Mouse (Mus musculus) intestine, embryonic 14.5 days (tissue): ENCODE measurements around the gene Celf2. TPM values are rescaled to one million over a fixed set of nuclear protein-coding genes. Genes with fewer than 3 reads are reported as not detected.

Experiments
- ATAC-seq: fragments of 200-750 bp; cut with Nextera tagmentation; replicated peaks from 2 replicates; pipeline ENCODE4 v1.8.0; 2017; ENCODE audit warnings: low read depth, moderate number of reproducible peaks, moderate TSS enrichment, moderate library complexity; ENCODE audit not compliant: low FRiP score, low TSS enrichment
- DNase-seq: peaks from one replicate; pipeline ENCODE4 v3.0.0-alpha.2; 2018; ENCODE audit warnings: low spot score
- H3K27ac ChIP-seq: fragments of 300-500 bp; sonication (generic); 2 replicates; pipeline ENCODE4 v1.5.1; 2014; ENCODE audit warnings: low read depth, mild to moderate bottlenecking, control low read depth
- H3K27me3 ChIP-seq: fragments of 300-500 bp; sonication (generic); replicated peaks from 2 replicates; pipeline ENCODE4 v1.6.1; 2014; ENCODE audit warnings: low read length, control low read depth; ENCODE audit not compliant: control insufficient read depth, insufficient read depth
- H3K36me3 ChIP-seq: fragments of 300-500 bp; sonication (generic); 2 replicates; pipeline ENCODE4 v1.6.1; 2014; ENCODE audit warnings: low read length, control low read depth; ENCODE audit not compliant: control insufficient read depth, insufficient read depth
- H3K4me1 ChIP-seq: fragments of 300-500 bp; sonication (generic); replicated peaks from 2 replicates; pipeline ENCODE4 v1.6.1; 2014; ENCODE audit warnings: low read length, control low read depth, mixed read lengths; ENCODE audit not compliant: control insufficient read depth, insufficient read depth
- H3K4me2 ChIP-seq: fragments of 300-500 bp; sonication (generic); 2 replicates; pipeline ENCODE4 v1.6.1; 2014; ENCODE audit warnings: low read length
- H3K4me3 ChIP-seq: fragments of 300-500 bp; sonication (generic); 2 replicates; pipeline ENCODE4 v1.5.1; 2014; ENCODE audit warnings: low read depth, low read length, control low read depth, mixed read lengths
- H3K9ac ChIP-seq: fragments of 300-500 bp; sonication (generic); 2 replicates; pipeline ENCODE4 v1.6.1; 2014; ENCODE audit warnings: mild to moderate bottlenecking, low read length
- H3K9me3 ChIP-seq: fragments of 300-500 bp; sonication (generic); 2 replicates; pipeline ENCODE4 v1.6.1; 2016; ENCODE audit warnings: low read length, control low read depth; ENCODE audit not compliant: control insufficient read depth
- WGBS: fragments of 180-500 bp; shearing (Covaris S2); extraction: QIAGEN DNeasy Blood & Tissue Kit; methylation state at CpG from one replicate; pipeline ENCODE4 v1.1.7; 2014; 5-methylcytosine and 5-hydroxymethylcytosine counted together
- polyA plus RNA-seq: library from polyadenylated mRNA; unstranded; fragments of >200 nt; fragmentation: Nextera tagmentation; extraction: Ambion mirVana; gene quantifications from 2 replicates; pipeline ENCODE4 v1.2.1, GENCODE M21; 2014

The Celf2 gene
- polyA plus RNA-seq, 1 experiment from 2014 or later, result 53.5 TPM

- 13% methylated on average over 17 of the region's 17 CpGs for WGBS
- Histone ChIP-seq H3K9ac (peak overlapping the region; percentile 39), H3K27ac (0 out of 2 replicates have a peak overlapping the region, but pooled peaks have one; percentile 7), H3K36me3 (no peaks in the 10 kb centered on the region), H3K4me2 (peak overlapping the region; percentile 78), H3K4me3 (peak overlapping the region; percentile 33), H3K27me3 (no peaks in the 10 kb centered on the region), H3K4me1 (peaks cover 22% of the 10 kb centered on the region), H3K9me3 (no peaks in the 10 kb centered on the region)
- ATAC-seq (peak; percentile 54), DNase-seq (peak; percentile 53)
These were observed 787.6 kb downstream of the Celf2 start for GRCm38 (mm10) chr2:6721460-6722401.

- H3K27ac ChIP-seq, result 0 out of 2 replicates have a peak overlapping the region, but pooled peaks have one; percentile 7
- ATAC-seq (peak; percentile 87), DNase-seq (peak; percentile 59)
- H3K36me3 ChIP-seq, result no peaks in the 10 kb centered on the region
- peak overlapping the region; percentile 33 for H3K4me3 ChIP-seq
- H3K4me2 ChIP-seq, result peak overlapping the region; percentile 78
- H3K9ac ChIP-seq, result peak overlapping the region; percentile 39; the same call in 1 of the 2 replicates
- WGBS, result 17% methylated on average over 11 of the region's 11 CpGs
- H3K4me1 ChIP-seq, result peaks cover 22% of the 10 kb centered on the region
- no peaks in the 10 kb centered on the region for H3K27me3 ChIP-seq
- H3K9me3 ChIP-seq, result no peaks in the 10 kb centered on the region
These were observed 788.5 kb downstream of the Celf2 start for GRCm38 (mm10) chr2:6720753-6721459.

- H3K36me3 ChIP-seq, result no peaks in the 10 kb centered on the region
- no peak overlapping the region for H3K4me3 ChIP-seq
- H3K27ac ChIP-seq, result no peak overlapping the region
- no peak for DNase-seq
- ATAC-seq, result no peak
- H3K4me1 ChIP-seq, result peaks cover 22% of the 10 kb centered on the region
- H3K4me2 ChIP-seq, result no peak overlapping the region
- H3K9me3 ChIP-seq, result no peaks in the 10 kb centered on the region
- H3K27me3 ChIP-seq, result no peaks in the 10 kb centered on the region
- no peak overlapping the region for H3K9ac ChIP-seq
These were observed 790.5 kb downstream of the Celf2 start for GRCm38 (mm10) chr2:6718864-6719263.

- H3K36me3 ChIP-seq, result no peaks in the 10 kb centered on the region
- DNase-seq (no peak), ATAC-seq (no peak)
- H3K9me3 ChIP-seq, result no peaks in the 10 kb centered on the region
- H3K4me3 ChIP-seq, result no peak overlapping the region
- H3K27ac ChIP-seq, result no peak overlapping the region
- no peak overlapping the region for H3K9ac ChIP-seq
- WGBS, result 66% methylated on average over 3 of the region's 3 CpGs
- H3K4me1 ChIP-seq, result peaks cover 22% of the 10 kb centered on the region
- no peak overlapping the region for H3K4me2 ChIP-seq
- H3K27me3 ChIP-seq, result no peaks in the 10 kb centered on the region
These were observed 791.4 kb downstream of the Celf2 start for GRCm38 (mm10) chr2:6717953-6718352.

- WGBS, result 89% methylated on average over 3 of the region's 3 CpGs
- H3K9ac ChIP-seq, result no peak overlapping the region
These were observed 793.8 kb downstream of the Celf2 start for GRCm38 (mm10) chr2:6715562-6715961.

GRCm38 (mm10) chr2:6713529-6713928 lies 795.8 kb downstream of the Celf2 start:
- no peak for DNase-seq

More at GRCm38 (mm10) chr2:6715562-6715961, 793.8 kb downstream of the Celf2 start:
- Histone ChIP-seq H3K27me3 (no peaks in the 10 kb centered on the region), H3K4me3 (no peak overlapping the region), H3K4me2 (no peak overlapping the region), H3K9me3 (no peaks in the 10 kb centered on the region), H3K4me1 (no peaks in the 10 kb centered on the region; the same call in 1 of the 2 replicates), H3K27ac (no peak overlapping the region), H3K36me3 (no peaks in the 10 kb centered on the region)
- ATAC-seq, result no peak
- no peak for DNase-seq

GRCm38 (mm10) chr2:6710687-6711430 lies 798.5 kb downstream of the Celf2 start:
- no peak for ATAC-seq
- Histone ChIP-seq H3K27ac (no peak overlapping the region), H3K36me3 (no peaks in the 10 kb centered on the region), H3K4me3 (no peak overlapping the region), H3K9ac (no peak overlapping the region), H3K4me1 (no peaks in the 10 kb centered on the region), H3K27me3 (no peaks in the 10 kb centered on the region), H3K4me2 (no peak overlapping the region), H3K9me3 (no peaks in the 10 kb centered on the region)
- WGBS, result 82% methylated on average over 7 of the region's 7 CpGs
- DNase-seq, result no peak

More at GRCm38 (mm10) chr2:6713529-6713928, 795.8 kb downstream of the Celf2 start:
- no peaks in the 10 kb centered on the region for H3K9me3 ChIP-seq
- H3K9ac ChIP-seq, result no peak overlapping the region
- 90% methylated on average over 6 of the region's 6 CpGs for WGBS
- ATAC-seq, result no peak
- no peak overlapping the region for H3K4me2 ChIP-seq
- no peak overlapping the region for H3K27ac ChIP-seq
- H3K4me3 ChIP-seq, result no peak overlapping the region
- no peaks in the 10 kb centered on the region for H3K27me3 ChIP-seq
- no peaks in the 10 kb centered on the region for H3K4me1 ChIP-seq
- no peaks in the 10 kb centered on the region for H3K36me3 ChIP-seq

GRCm38 (mm10) chr2:6707959-6708519 lies 801.3 kb downstream of the Celf2 start:
- Histone ChIP-seq H3K9ac (no peak overlapping the region), H3K4me2 (no peak overlapping the region), H3K27ac (no peak overlapping the region), H3K9me3 (no peaks in the 10 kb centered on the region), H3K36me3 (no peaks in the 10 kb centered on the region), H3K27me3 (no peaks in the 10 kb centered on the region), H3K4me3 (no peak overlapping the region), H3K4me1 (no peaks in the 10 kb centered on the region)
- 57% methylated on average over 5 of the region's 5 CpGs for WGBS
- DNase-seq, result no peak
- no peak for ATAC-seq
